Mouse (Mus musculus) lung, embryonic 14.5 days (tissue): Measurements from ENCODE around the gene Kprp. TPM values are rescaled to one million over a fixed set of nuclear protein-coding genes. Genes with fewer than 3 reads are reported as not detected.
"Not testable (repeated sequence)": the region's sequence is repeated elsewhere in the genome, so short reads cannot be mapped to it uniquely, and the experiment has no call there.

ENCODE experiments used
- ATAC-seq: fragments of 200-750 bp; cut with Nextera tagmentation; 2 replicates; pipeline ENCODE4 v1.8.0; 2017; ENCODE audit warnings: mild to moderate bottlenecking, moderate TSS enrichment, moderate library complexity; ENCODE audit not compliant: insufficient read depth
- DNase-seq: peaks from one replicate; pipeline ENCODE4 v3.0.0-alpha.2; 2015
- H3K27ac ChIP-seq: fragments of 300-500 bp; sonication (generic); 2 replicates; pipeline ENCODE4 v1.5.1; 2014; ENCODE audit warnings: low read depth, mild to moderate bottlenecking, moderate library complexity
- H3K27me3 ChIP-seq: fragments of 300-500 bp; sonication (generic); 2 replicates; pipeline ENCODE4 v1.6.1; 2014; ENCODE audit warnings: low read length, control low read depth; ENCODE audit not compliant: insufficient read depth
- H3K36me3 ChIP-seq: fragments of 300-500 bp; sonication (generic); 2 replicates; pipeline ENCODE4 v1.6.1; 2014; ENCODE audit warnings: control low read depth; ENCODE audit not compliant: insufficient read depth
- H3K4me1 ChIP-seq: fragments of 300-500 bp; sonication (generic); 2 replicates; pipeline ENCODE4 v1.6.1; 2014; ENCODE audit warnings: antibody characterized with exemption, control low read depth; ENCODE audit not compliant: insufficient read depth
- H3K4me2 ChIP-seq: fragments of 300-500 bp; sonication (generic); 2 replicates; pipeline ENCODE4 v1.6.1; 2014; ENCODE audit warnings: mild to moderate bottlenecking
- H3K4me3 ChIP-seq: fragments of 300-500 bp; sonication (generic); 2 replicates; pipeline ENCODE4 v1.5.1; 2014; ENCODE audit warnings: low read depth, low read length
- H3K9ac ChIP-seq: fragments of 300-500 bp; sonication (generic); 2 replicates; pipeline ENCODE4 v1.6.1; 2014
- H3K9me3 ChIP-seq: fragments of 300-500 bp; sonication (generic); 2 replicates; pipeline ENCODE4 v1.6.1; 2016; ENCODE audit warnings: low read depth, low read length, control low read depth
- CTCF ChIP-seq: IDR thresholded peaks from 2 replicates; pipeline ENCODE4 v1.5.1; 2016; ENCODE audit warnings: antibody characterized with exemption, low read depth
- WGBS: fragments of 180-500 bp; shearing (Covaris S2); extraction: QIAGEN DNeasy Blood & Tissue Kit; methylation state at CpG from one replicate; pipeline ENCODE4 v1.1.7; 2014; 5-methylcytosine and 5-hydroxymethylcytosine counted together
- polyA plus RNA-seq: library from polyadenylated mRNA; unstranded; fragments of >200 nt; fragmentation: Nextera tagmentation; extraction: Ambion mirVana; gene quantifications from 2 replicates; pipeline ENCODE4 v1.2.1, GENCODE M21; 2014

The Kprp gene
- not detected in 2 replicates for polyA plus RNA-seq

- DNase-seq = peak; percentile 37
- H3K27me3 ChIP-seq = no peaks in the 10 kb centered on the region
- no peak for TF ChIP-seq CTCF
- no peak within 1 kb of the TSS for H3K4me3 ChIP-seq
- no peak within 1 kb of the TSS for H3K9ac ChIP-seq
- 8% methylated on average over 1 of the region's 1 CpGs for WGBS
- no peaks in the 10 kb centered on the region for H3K36me3 ChIP-seq
- peak; percentile 62; the same call in 1 of the 2 replicates for ATAC-seq
- no peaks in the 10 kb centered on the region for H3K4me1 ChIP-seq
- H3K9me3 ChIP-seq = no peaks in the 10 kb centered on the region
- no peak within 1 kb of the TSS for H3K27ac ChIP-seq
- no peak within 1 kb of the TSS for H3K4me2 ChIP-seq
Measured at GRCm38 (mm10) chr3:92827108-92827507, at the start of gene Kprp. Gene Kprp, minus strand, starts transcription at chr3:92827247.

GRCm38 (mm10) chr3:92874180-92874579 lies 47.1 kb upstream of the Kprp start:
- no peaks in the 10 kb centered on the region for H3K27me3 ChIP-seq
- no peaks in the 10 kb centered on the region for H3K36me3 ChIP-seq
- no peak overlapping the region for H3K4me2 ChIP-seq
- no peak overlapping the region for H3K4me3 ChIP-seq
- no peaks in the 10 kb centered on the region for H3K4me1 ChIP-seq
- ATAC-seq = no peak
- no peak overlapping the region for H3K9ac ChIP-seq
- H3K9me3 ChIP-seq = no peaks in the 10 kb centered on the region
- TF ChIP-seq CTCF = no peak
- no peak for DNase-seq
- WGBS = 77% methylated on average over 3 of the region's 3 CpGs
- no peak overlapping the region for H3K27ac ChIP-seq

- 74% methylated on average over 4 of the region's 4 CpGs for WGBS
- no peak for TF ChIP-seq CTCF
Measured at GRCm38 (mm10) chr3:92870116-92870515, 43.1 kb upstream of the Kprp start, which contains the start of gene 2310050C09Rik. Gene 2310050C09Rik, minus strand, starts transcription at chr3:92870216.

GRCm38 (mm10) chr3:92851186-92851585 lies 24.1 kb upstream of the Kprp start, which contains the start of gene Lce1l:
Gene Lce1l, minus strand, starts transcription at chr3:92851286.
- Histone ChIP-seq H3K27ac (no peak within 1 kb of the TSS), H3K9ac (no peak within 1 kb of the TSS), H3K4me3 (no peak within 1 kb of the TSS), H3K9me3 (no peaks in the 10 kb centered on the region), H3K4me2 (no peak within 1 kb of the TSS), H3K36me3 (no peaks in the 10 kb centered on the region), H3K4me1 (no peaks in the 10 kb centered on the region), H3K27me3 (no peaks in the 10 kb centered on the region)
- no peak for ATAC-seq
- no peak for DNase-seq
- TF ChIP-seq CTCF = no peak
- WGBS = 85% methylated on average over 3 of the region's 3 CpGs

More at GRCm38 (mm10) chr3:92870116-92870515, 43.1 kb upstream of the Kprp start, which contains the start of gene 2310050C09Rik:
- Histone ChIP-seq H3K4me1 (no peaks in the 10 kb centered on the region), H3K27me3 (no peaks in the 10 kb centered on the region), H3K9me3 (no peaks in the 10 kb centered on the region), H3K4me2 (no peak within 1 kb of the TSS), H3K36me3 (no peaks in the 10 kb centered on the region), H3K27ac (no peak within 1 kb of the TSS), H3K9ac (no peak within 1 kb of the TSS), H3K4me3 (no peak within 1 kb of the TSS)
- DNase-seq = no peak
- ATAC-seq = no peak

GRCm38 (mm10) chr3:92825808-92826207 lies 1.2 kb downstream of the Kprp start:
- 7% methylated on average over 1 of the region's 1 CpGs for WGBS
- ATAC-seq = no peak
- H3K4me3 ChIP-seq = no peak overlapping the region
- TF ChIP-seq CTCF = peak; percentile 22; the same call in 1 of the 2 replicates
- H3K9ac ChIP-seq = no peak overlapping the region
- peak; percentile 1 for DNase-seq
- no peaks in the 10 kb centered on the region for H3K27me3 ChIP-seq
- no peak overlapping the region for H3K4me2 ChIP-seq
- no peak overlapping the region for H3K27ac ChIP-seq
- no peaks in the 10 kb centered on the region for H3K36me3 ChIP-seq
- no peaks in the 10 kb centered on the region for H3K9me3 ChIP-seq
- no peaks in the 10 kb centered on the region for H3K4me1 ChIP-seq

GRCm38 (mm10) chr3:92816036-92816435 lies 11.0 kb downstream of the Kprp start:
- H3K9ac ChIP-seq, H3K36me3 ChIP-seq, H3K4me1 ChIP-seq, H3K4me2 ChIP-seq, H3K27me3 ChIP-seq, ATAC-seq, H3K4me3 ChIP-seq, H3K27ac ChIP-seq, DNase-seq, H3K9me3 ChIP-seq: not testable (repeated sequence)
- 84% methylated on average over 2 of the region's 2 CpGs for WGBS

GRCm38 (mm10) chr3:92815581-92815980 lies 11.5 kb downstream of the Kprp start:
- Histone ChIP-seq H3K9me3 (no peaks in the 10 kb centered on the region), H3K4me3 (no peak overlapping the region), H3K4me2 (no peak overlapping the region), H3K27ac (no peak overlapping the region), H3K4me1 (no peaks in the 10 kb centered on the region), H3K36me3 (no peaks in the 10 kb centered on the region), H3K27me3 (no peaks in the 10 kb centered on the region), H3K9ac (no peak overlapping the region)
- 91% methylated on average over 3 of the region's 3 CpGs for WGBS
- ATAC-seq (no peak), DNase-seq (no peak)
- no peak for TF ChIP-seq CTCF

GRCm38 (mm10) chr3:92807791-92808190 lies 19.3 kb downstream of the Kprp start, which contains the start of gene Lce1k:
Gene Lce1k, minus strand, starts transcription at chr3:92807891.
- no peak within 1 kb of the TSS for H3K9ac ChIP-seq
- H3K27me3 ChIP-seq = no peaks in the 10 kb centered on the region
- H3K9me3 ChIP-seq = no peaks in the 10 kb centered on the region
- no peak within 1 kb of the TSS for H3K27ac ChIP-seq
- TF ChIP-seq CTCF = no peak
- DNase-seq (no peak), ATAC-seq (no peak)
- H3K4me3 ChIP-seq = no peak within 1 kb of the TSS
- no peaks in the 10 kb centered on the region for H3K36me3 ChIP-seq
- no peak within 1 kb of the TSS for H3K4me2 ChIP-seq
- H3K4me1 ChIP-seq = no peaks in the 10 kb centered on the region
